Mouse (Mus musculus): Measurements from ENCODE around the gene Pde7b. TPM values are rescaled to one million over a fixed set of nuclear protein-coding genes. Genes with fewer than 3 reads are reported as not detected.
A peak's percentile ranks its signal among the peaks of the same experiment; 100 is the strongest.

Gene Pde7b
- polyA plus RNA-seq (2014; fragmentation: Nextera tagmentation; extraction: Ambion mirVana), result 9.7 and 12.1 TPM in 2 replicates

GRCm38 (mm10) chr10:20724906-20725305 is at the start of gene Pde7b:
Gene Pde7b (minus strand): TSS chr10:20725078.
- H3K9me3 ChIP-seq (replicated peaks; ENCODE audit: control insufficient read depth, low read length), result no peaks in the 10 kb centered on the region
- peak within 1 kb of the TSS; percentile 28 for H3K4me3 ChIP-seq (ENCODE audit: low read depth, low read length)
- peak within 1 kb of the TSS; percentile 51 for H3K27ac ChIP-seq (ENCODE audit: low read depth, low read length)
- H3K27me3 ChIP-seq (ENCODE audit: control insufficient read depth, insufficient read depth, low read length), result no peaks in the 10 kb centered on the region
- H3K4me1 ChIP-seq (ENCODE audit: control insufficient read depth, insufficient read depth, low read length), result peaks cover 9% of the 10 kb centered on the region
- H3K9ac ChIP-seq (ENCODE audit: low read depth, low read length), result peak within 1 kb of the TSS; percentile 61
- WGBS (ENCODE audit: insufficient replicate concordance), result 14% methylated on average over 17 of the region's 17 CpGs
- peak within 1 kb of the TSS; percentile 55 for H3K4me2 ChIP-seq
- H3K36me3 ChIP-seq (ENCODE audit: control insufficient read depth, insufficient read depth, low read length), result no peaks in the 10 kb centered on the region
- peak; percentile 77 for ATAC-seq (replicated peaks; ENCODE audit: insufficient number of reproducible peaks, low FRiP score, low TSS enrichment)

- no peaks in the 10 kb centered on the region for H3K4me1 ChIP-seq (ENCODE audit: control insufficient read depth, insufficient read depth, low read length)
- ATAC-seq (replicated peaks; ENCODE audit: insufficient number of reproducible peaks, low FRiP score, low TSS enrichment), result no peak
- H3K4me2 ChIP-seq, result no peak overlapping the region
- H3K27me3 ChIP-seq (ENCODE audit: control insufficient read depth, insufficient read depth, low read length), result no peaks in the 10 kb centered on the region
- H3K36me3 ChIP-seq (ENCODE audit: control insufficient read depth, insufficient read depth, low read length), result no peaks in the 10 kb centered on the region
- WGBS (ENCODE audit: insufficient replicate concordance), result 80% methylated on average over 4 of the region's 4 CpGs
- H3K9ac ChIP-seq (ENCODE audit: low read depth, low read length), result no peak overlapping the region
- no peak overlapping the region for H3K27ac ChIP-seq (ENCODE audit: low read depth, low read length)
- no peak overlapping the region for H3K4me3 ChIP-seq (ENCODE audit: low read depth, low read length)
- no peaks in the 10 kb centered on the region for H3K9me3 ChIP-seq (replicated peaks; ENCODE audit: control insufficient read depth, low read length)
Measured at GRCm38 (mm10) chr10:20772056-20772455, 47.2 kb upstream of the Pde7b start.

GRCm38 (mm10) chr10:20770418-20770888 is 45.6 kb upstream of the Pde7b start:
- no peak overlapping the region for H3K4me2 ChIP-seq

GRCm38 (mm10) chr10:20769557-20770417 is 44.9 kb upstream of the Pde7b start:
- no peak overlapping the region for H3K4me2 ChIP-seq
- H3K36me3 ChIP-seq (ENCODE audit: control insufficient read depth, insufficient read depth, low read length), result no peaks in the 10 kb centered on the region
- no peak overlapping the region for H3K4me3 ChIP-seq (ENCODE audit: low read depth, low read length)
- no peaks in the 10 kb centered on the region for H3K27me3 ChIP-seq (ENCODE audit: control insufficient read depth, insufficient read depth, low read length)
- no peak for ATAC-seq (replicated peaks; ENCODE audit: insufficient number of reproducible peaks, low FRiP score, low TSS enrichment)
- no peaks in the 10 kb centered on the region for H3K4me1 ChIP-seq (ENCODE audit: control insufficient read depth, insufficient read depth, low read length)
- no peak overlapping the region for H3K9ac ChIP-seq (ENCODE audit: low read depth, low read length)
- no peak overlapping the region for H3K27ac ChIP-seq (ENCODE audit: low read depth, low read length)
- 80% methylated on average over 7 of the region's 7 CpGs for WGBS (ENCODE audit: insufficient replicate concordance)
- H3K9me3 ChIP-seq (replicated peaks; ENCODE audit: control insufficient read depth, low read length), result no peaks in the 10 kb centered on the region

More at GRCm38 (mm10) chr10:20770418-20770888, 45.6 kb upstream of the Pde7b start:
- H3K36me3 ChIP-seq (ENCODE audit: control insufficient read depth, insufficient read depth, low read length), result no peaks in the 10 kb centered on the region
- no peak for ATAC-seq (replicated peaks; ENCODE audit: insufficient number of reproducible peaks, low FRiP score, low TSS enrichment)
- WGBS (ENCODE audit: insufficient replicate concordance), result 82% methylated on average over 2 of the region's 2 CpGs
- H3K4me1 ChIP-seq (ENCODE audit: control insufficient read depth, insufficient read depth, low read length), result no peaks in the 10 kb centered on the region
- no peak overlapping the region for H3K9ac ChIP-seq (ENCODE audit: low read depth, low read length)
- no peak overlapping the region for H3K4me3 ChIP-seq (ENCODE audit: low read depth, low read length)
- no peaks in the 10 kb centered on the region for H3K9me3 ChIP-seq (replicated peaks; ENCODE audit: control insufficient read depth, low read length)
- H3K27me3 ChIP-seq (ENCODE audit: control insufficient read depth, insufficient read depth, low read length), result no peaks in the 10 kb centered on the region
- H3K27ac ChIP-seq (ENCODE audit: low read depth, low read length), result no peak overlapping the region

GRCm38 (mm10) chr10:20764352-20764751 is 39.5 kb upstream of the Pde7b start:
- Histone ChIP-seq H3K9me3 (replicated peaks; ENCODE audit: control insufficient read depth, low read length) (no peaks in the 10 kb centered on the region), H3K9ac (ENCODE audit: low read depth, low read length) (no peak overlapping the region), H3K36me3 (ENCODE audit: control insufficient read depth, insufficient read depth, low read length) (no peaks in the 10 kb centered on the region), H3K27ac (ENCODE audit: low read depth, low read length) (no peak overlapping the region), H3K4me2 (no peak overlapping the region), H3K4me3 (ENCODE audit: low read depth, low read length) (no peak overlapping the region), H3K27me3 (ENCODE audit: control insufficient read depth, insufficient read depth, low read length) (no peaks in the 10 kb centered on the region), H3K4me1 (ENCODE audit: control insufficient read depth, insufficient read depth, low read length) (no peaks in the 10 kb centered on the region)
- ATAC-seq (replicated peaks; ENCODE audit: insufficient number of reproducible peaks, low FRiP score, low TSS enrichment), result no peak
- WGBS (ENCODE audit: insufficient replicate concordance), result 71% methylated on average over 3 of the region's 3 CpGs

DNA sequence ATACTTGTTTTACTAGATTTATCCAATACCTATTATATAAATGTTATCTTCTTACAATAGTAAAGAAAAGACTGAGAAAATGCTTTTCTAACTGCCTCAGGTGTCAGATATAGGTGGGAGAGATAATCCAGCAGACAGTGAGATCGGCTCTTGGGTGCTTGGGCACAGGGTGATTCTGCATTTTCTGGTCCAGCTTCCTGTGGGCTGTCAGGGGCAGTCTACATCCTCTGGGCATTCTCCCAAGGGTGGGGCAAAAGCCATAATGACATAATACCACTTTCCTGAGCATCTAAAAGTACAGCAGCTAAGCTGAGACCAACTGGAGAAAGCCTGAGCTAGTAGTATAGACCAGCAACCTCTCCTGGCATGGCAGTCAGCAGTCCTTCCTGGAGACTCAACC is 34.1 kb upstream of the Pde7b start:
- H3K36me3 ChIP-seq (ENCODE audit: control insufficient read depth, insufficient read depth, low read length), result no peaks in the 10 kb centered on the region
- H3K9me3 ChIP-seq (replicated peaks; ENCODE audit: control insufficient read depth, low read length), result no peaks in the 10 kb centered on the region
- H3K27me3 ChIP-seq (ENCODE audit: control insufficient read depth, insufficient read depth, low read length), result no peaks in the 10 kb centered on the region
- H3K4me1 ChIP-seq (ENCODE audit: control insufficient read depth, insufficient read depth, low read length), result no peaks in the 10 kb centered on the region
- no peak overlapping the region for H3K27ac ChIP-seq (ENCODE audit: low read depth, low read length)
- no peak for ATAC-seq (replicated peaks; ENCODE audit: insufficient number of reproducible peaks, low FRiP score, low TSS enrichment)
- H3K4me2 ChIP-seq, result no peak overlapping the region
- no peak overlapping the region for H3K4me3 ChIP-seq (ENCODE audit: low read depth, low read length)
- 73% methylated on average over 1 of the region's 1 CpGs for whole genome bisulfite sequencing (ENCODE audit: insufficient replicate concordance)
- H3K9ac ChIP-seq (ENCODE audit: low read depth, low read length), result no peak overlapping the region

GRCm38 (mm10) chr10:20758259-20758658 is 33.4 kb upstream of the Pde7b start:
- Histone ChIP-seq H3K4me1 (ENCODE audit: control insufficient read depth, insufficient read depth, low read length) (no peaks in the 10 kb centered on the region), H3K36me3 (ENCODE audit: control insufficient read depth, insufficient read depth, low read length) (no peaks in the 10 kb centered on the region), H3K27me3 (ENCODE audit: control insufficient read depth, insufficient read depth, low read length) (no peaks in the 10 kb centered on the region), H3K9me3 (replicated peaks; ENCODE audit: control insufficient read depth, low read length) (no peaks in the 10 kb centered on the region), H3K9ac (ENCODE audit: low read depth, low read length) (no peak overlapping the region), H3K4me3 (ENCODE audit: low read depth, low read length) (no peak overlapping the region), H3K27ac (ENCODE audit: low read depth, low read length) (no peak overlapping the region), H3K4me2 (no peak overlapping the region)
- WGBS (ENCODE audit: insufficient replicate concordance), result 65% methylated on average over 6 of the region's 6 CpGs
- no peak for ATAC-seq (replicated peaks; ENCODE audit: insufficient number of reproducible peaks, low FRiP score, low TSS enrichment)

DNA sequence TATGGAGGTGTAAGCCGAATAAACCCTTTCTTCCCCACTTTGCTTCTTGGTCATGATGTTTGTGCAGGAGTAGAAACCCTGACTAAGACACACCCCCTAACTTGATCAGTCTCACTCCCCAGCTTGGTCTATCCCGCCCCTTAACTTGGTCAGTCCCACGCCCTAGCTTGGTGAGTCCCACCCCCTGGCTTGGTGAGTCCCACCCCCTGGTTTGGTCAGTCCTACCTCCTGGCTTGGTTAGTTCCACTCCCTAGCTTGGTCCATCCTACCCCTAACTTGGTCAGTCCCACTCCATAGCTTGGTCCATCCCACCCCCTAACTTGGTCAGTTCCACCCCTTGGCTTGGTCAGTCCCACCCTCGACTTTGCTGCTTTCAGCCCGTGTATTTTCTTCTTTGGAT is 31.3 kb upstream of the Pde7b start:
- Histone ChIP-seq H3K4me1 (ENCODE audit: control insufficient read depth, insufficient read depth, low read length) (no peaks in the 10 kb centered on the region), H3K4me3 (ENCODE audit: low read depth, low read length) (no peak overlapping the region), H3K27me3 (ENCODE audit: control insufficient read depth, insufficient read depth, low read length) (no peaks in the 10 kb centered on the region), H3K4me2 (no peak overlapping the region), H3K27ac (ENCODE audit: low read depth, low read length) (no peak overlapping the region), H3K9me3 (replicated peaks; ENCODE audit: control insufficient read depth, low read length) (no peaks in the 10 kb centered on the region), H3K9ac (ENCODE audit: low read depth, low read length) (no peak overlapping the region), H3K36me3 (ENCODE audit: control insufficient read depth, insufficient read depth, low read length) (no peaks in the 10 kb centered on the region)
- 87% methylated on average over 5 of the region's 5 CpGs for WGBS (ENCODE audit: insufficient replicate concordance)
- ATAC-seq (replicated peaks; ENCODE audit: insufficient number of reproducible peaks, low FRiP score, low TSS enrichment), result no peak

- ATAC-seq (replicated peaks; ENCODE audit: insufficient number of reproducible peaks, low FRiP score, low TSS enrichment), result no peak
- 91% methylated on average over 1 of the region's 1 CpGs for WGBS (ENCODE audit: insufficient replicate concordance)
- no peaks in the 10 kb centered on the region for H3K36me3 ChIP-seq (ENCODE audit: control insufficient read depth, insufficient read depth, low read length)
- H3K27me3 ChIP-seq (ENCODE audit: control insufficient read depth, insufficient read depth, low read length), result no peaks in the 10 kb centered on the region
- no peaks in the 10 kb centered on the region for H3K9me3 ChIP-seq (replicated peaks; ENCODE audit: control insufficient read depth, low read length)
- H3K4me1 ChIP-seq (ENCODE audit: control insufficient read depth, insufficient read depth, low read length), result no peaks in the 10 kb centered on the region
- no peak overlapping the region for H3K4me3 ChIP-seq (ENCODE audit: low read depth, low read length)
- H3K9ac ChIP-seq (ENCODE audit: low read depth, low read length), result no peak overlapping the region
- H3K27ac ChIP-seq (ENCODE audit: low read depth, low read length), result no peak overlapping the region
- H3K4me2 ChIP-seq, result no peak overlapping the region
Measured at GRCm38 (mm10) chr10:20752883-20753282, 28.0 kb upstream of the Pde7b start.
